Mouse (Mus musculus) WW6 (cell line): ENCODE measurements around the gene Abi1.
"Not testable (repeated sequence)": the region's sequence is repeated elsewhere in the genome, so short reads cannot be mapped to it uniquely, and the experiment has no call there.

Experiments used
- DNase-seq: peaks from one replicate; pipeline ENCODE4 v3.0.0-alpha.2; 2013; ENCODE audit warnings: low read depth, low spot score

The Abi1 gene

GRCm38 (mm10) chr2:23040001-23040646 is at the start of gene Abi1:
Gene Abi1 (minus strand): TSS chr2:23040241.
- DNase-seq: peak; percentile 85

GRCm38 (mm10) chr2:23084540-23084939 is 44.5 kb upstream of the Abi1 start:
- DNase-seq: no peak

GRCm38 (mm10) chr2:23078588-23078987 is 38.5 kb upstream of the Abi1 start:
- no peak for DNase-seq

GRCm38 (mm10) chr2:23077693-23078092 is 37.7 kb upstream of the Abi1 start:
- no peak for DNase-seq

- no peak for DNase-seq
Measured at GRCm38 (mm10) chr2:23076783-23077182, 36.7 kb upstream of the Abi1 start.

- DNase-seq: no peak
Measured at GRCm38 (mm10) chr2:23075846-23076245, 35.8 kb upstream of the Abi1 start.

- DNase-seq: no peak
Measured at GRCm38 (mm10) chr2:23071406-23071805, 31.4 kb upstream of the Abi1 start.

- DNase-seq: no peak
Measured at GRCm38 (mm10) chr2:23070491-23070890, 30.4 kb upstream of the Abi1 start.

GRCm38 (mm10) chr2:23068894-23069744 is 29.1 kb upstream of the Abi1 start:
- peak; percentile 61 for DNase-seq

- DNase-seq: no peak
Measured at GRCm38 (mm10) chr2:23068370-23068737, 28.3 kb upstream of the Abi1 start.

GRCm38 (mm10) chr2:23067552-23068369 is 27.7 kb upstream of the Abi1 start, which contains the start of gene Acbd5:
Gene Acbd5 (plus strand): TSS chr2:23068167.
- DNase-seq: peak; percentile 75

- no peak for DNase-seq
Measured at GRCm38 (mm10) chr2:23052523-23052922, 12.5 kb upstream of the Abi1 start.

- DNase-seq: no peak
Measured at GRCm38 (mm10) chr2:23051890-23052289, 11.8 kb upstream of the Abi1 start.

GRCm38 (mm10) chr2:23048006-23048405 is 8.0 kb upstream of the Abi1 start:
- DNase-seq: no peak

GRCm38 (mm10) chr2:23045703-23046102 is 5.7 kb upstream of the Abi1 start:
- DNase-seq: no peak

- no peak for DNase-seq
Measured at GRCm38 (mm10) chr2:23042189-23042588, 2.1 kb upstream of the Abi1 start.

- no peak for DNase-seq
Measured at GRCm38 (mm10) chr2:23041457-23041856, 1.4 kb upstream of the Abi1 start.

GRCm38 (mm10) chr2:23040690-23041089 is 649 bp upstream of the Abi1 start:
- DNase-seq: not testable (repeated sequence)

- no peak for DNase-seq
Measured at GRCm38 (mm10) chr2:23039082-23040000, 700 bp downstream of the Abi1 start.

GRCm38 (mm10) chr2:23035467-23035866 is 4.6 kb downstream of the Abi1 start:
- no peak for DNase-seq
